Mouse (Mus musculus): ENCODE measurements around the gene Igdcc4.

The Igdcc4 gene

GRCm38 (mm10) chr9:65109132-65110072, 8.1 kb downstream of the Igdcc4 start:
- peak in 1 of 2 experiments; percentile 46 for DNase-seq (ENCODE audit: low spot score in 2 of 2)

GRCm38 (mm10) chr9:65111698-65112097, 10.4 kb downstream of the Igdcc4 start:
- no peak for DNase-seq (ENCODE audit: low spot score in 2 of 2)

DNA sequence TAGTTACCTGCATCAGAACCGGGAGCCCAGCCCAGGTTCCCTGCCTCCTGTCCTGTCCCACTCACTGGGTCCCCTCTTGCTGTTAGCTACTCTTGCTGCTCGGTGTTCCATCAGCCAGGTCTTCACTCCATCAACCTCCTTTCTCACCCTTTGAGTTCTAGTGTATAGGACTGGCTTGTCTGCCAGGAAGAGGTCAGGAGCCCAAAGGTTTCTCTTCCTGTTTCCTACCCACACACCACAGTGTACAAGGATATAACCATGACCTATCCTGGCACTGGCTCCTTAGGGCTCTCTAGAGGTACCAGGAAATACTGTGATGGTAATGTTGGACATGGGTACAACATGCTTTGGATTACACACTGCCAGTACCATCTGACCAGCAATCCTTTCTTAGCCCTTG, 12.4 kb downstream of the Igdcc4 start:
- DNase-seq (ENCODE audit: low spot score in 2 of 2) = no peak

DNA sequence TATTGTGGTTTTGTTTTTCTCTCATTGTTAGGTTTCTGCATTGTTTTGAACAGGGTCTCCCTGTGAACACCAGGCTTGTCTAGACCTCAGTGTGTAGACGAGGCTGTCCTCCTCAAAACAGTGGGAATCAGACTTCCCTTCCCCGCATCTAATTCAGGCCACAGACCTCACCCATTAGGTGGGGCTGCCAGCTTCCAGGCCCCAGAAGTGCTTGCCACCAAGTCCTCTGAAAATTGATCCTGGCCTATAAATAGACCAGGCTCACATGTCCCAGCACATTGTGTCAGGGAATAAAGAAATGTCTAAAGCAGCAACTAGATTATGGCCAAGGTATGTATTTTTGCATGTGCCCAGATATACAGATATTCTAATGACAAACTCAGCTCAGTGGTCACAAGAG, 14.6 kb downstream of the Igdcc4 start:
- no peak for DNase-seq (ENCODE audit: low spot score in 2 of 2)

DNA sequence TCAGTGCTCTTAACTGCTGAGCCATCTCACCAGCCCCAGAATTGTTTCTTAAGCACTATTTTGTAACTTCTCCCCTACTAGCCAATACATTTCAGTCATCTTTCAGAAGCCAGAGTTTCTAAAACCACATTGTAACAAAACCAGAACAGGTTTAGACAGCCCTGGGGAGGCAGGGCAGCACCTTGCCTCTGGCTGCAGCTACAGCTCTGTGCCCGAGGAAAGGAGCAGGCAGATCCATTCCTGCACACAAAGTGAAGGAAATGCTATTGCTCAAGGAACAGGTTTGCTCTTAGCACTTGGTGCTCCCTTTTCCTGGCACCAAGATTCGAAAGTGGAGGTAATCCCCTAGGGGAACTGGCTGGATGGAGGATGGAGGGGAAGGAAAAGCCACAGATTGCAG, 16.2 kb downstream of the Igdcc4 start:
- DNase-seq (ENCODE audit: low spot score in 2 of 2) = no peak

- peak in 1 of 2 experiments; percentile 83 for DNase-seq (ENCODE audit: low spot score in 2 of 2)
Observed at GRCm38 (mm10) chr9:65120935-65121334, 19.6 kb downstream of the Igdcc4 start.

DNA sequence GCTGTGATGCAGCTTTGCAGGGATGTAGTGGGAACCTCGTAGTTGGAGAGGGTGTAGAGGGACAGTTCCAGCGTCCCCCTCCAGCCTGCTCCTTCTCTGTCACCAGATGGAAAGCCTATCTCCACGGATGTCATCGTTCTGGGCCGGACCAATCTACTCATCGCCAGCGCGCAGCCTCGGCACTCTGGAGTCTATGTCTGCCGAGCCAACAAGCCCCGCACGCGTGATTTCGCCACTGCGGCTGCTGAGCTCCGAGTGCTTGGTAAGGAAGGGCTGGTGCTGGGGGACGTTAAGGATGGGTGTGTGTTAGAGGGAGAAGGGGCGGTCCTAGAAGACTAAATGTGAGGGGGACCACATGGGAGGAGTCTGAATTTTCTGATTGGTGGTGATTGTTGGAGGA, 21.3 kb downstream of the Igdcc4 start:
- DNase-seq (ENCODE audit: low spot score in 2 of 2) = peak; percentile 38 to 79

DNA sequence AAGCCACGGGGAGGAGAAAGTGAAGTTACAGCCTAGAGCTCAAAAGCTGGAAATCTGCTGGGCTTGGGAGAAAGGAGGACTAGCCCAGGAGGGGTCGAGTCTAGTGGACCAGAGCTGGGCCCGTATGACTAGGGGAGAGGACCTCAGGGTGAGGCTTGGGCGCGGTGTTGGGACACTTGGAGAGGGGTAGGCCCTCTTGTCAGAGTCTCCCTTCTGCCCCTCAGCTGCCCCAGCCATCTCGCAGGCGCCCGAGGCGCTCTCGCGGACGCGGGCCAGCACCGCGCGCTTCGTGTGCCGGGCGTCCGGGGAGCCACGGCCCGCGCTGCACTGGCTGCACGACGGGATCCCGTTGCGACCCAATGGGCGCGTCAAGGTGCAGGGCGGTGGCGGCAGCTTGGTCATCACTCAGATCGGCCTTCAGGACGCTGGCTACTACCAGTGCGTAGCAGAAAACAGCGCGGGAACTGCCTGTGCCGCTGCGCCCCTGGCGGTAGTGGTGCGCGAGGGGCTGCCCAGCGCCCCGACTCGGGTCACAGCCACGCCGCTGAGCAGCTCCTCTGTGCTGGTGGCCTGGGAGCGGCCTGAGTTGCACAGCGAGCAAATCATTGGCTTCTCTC, 22.4 kb downstream of the Igdcc4 start:
- DNase-seq (ENCODE audit: low spot score in 2 of 2) = no peak

DNA sequence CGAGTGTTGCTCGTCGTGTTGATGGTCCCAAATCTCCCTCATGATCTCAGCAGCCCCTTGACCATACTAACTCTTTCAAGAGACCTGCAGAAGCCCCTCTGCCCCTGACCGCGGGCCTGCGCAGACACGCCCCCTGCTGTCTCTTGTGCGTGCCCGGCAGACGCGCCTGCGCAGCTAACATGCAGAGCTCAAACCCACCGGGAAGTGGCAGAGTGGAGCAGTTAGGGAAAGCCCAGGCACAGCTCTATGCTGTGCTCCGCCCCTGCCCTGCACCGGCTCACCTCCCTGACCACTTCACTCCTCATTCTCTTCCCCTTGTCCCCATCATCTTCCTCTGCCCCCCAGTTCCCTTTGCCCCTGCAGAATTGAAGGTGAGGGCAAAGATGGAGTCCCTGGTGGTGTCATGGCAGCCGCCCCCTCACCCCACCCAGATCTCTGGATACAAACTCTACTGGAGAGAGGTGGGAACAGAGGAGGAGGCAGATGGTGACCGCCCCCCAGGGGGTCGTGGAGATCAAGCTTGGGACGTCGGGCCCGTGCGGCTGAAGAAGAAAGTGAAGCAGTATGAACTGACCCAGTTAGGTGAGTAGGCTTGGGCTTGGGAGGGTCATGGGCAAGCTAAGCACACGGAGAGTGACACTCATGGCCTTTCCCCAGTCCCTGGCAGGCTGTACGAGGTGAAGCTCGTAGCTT, 27.0 kb downstream of the Igdcc4 start:
- DNase-seq (ENCODE audit: low spot score in 2 of 2) = no peak

DNA sequence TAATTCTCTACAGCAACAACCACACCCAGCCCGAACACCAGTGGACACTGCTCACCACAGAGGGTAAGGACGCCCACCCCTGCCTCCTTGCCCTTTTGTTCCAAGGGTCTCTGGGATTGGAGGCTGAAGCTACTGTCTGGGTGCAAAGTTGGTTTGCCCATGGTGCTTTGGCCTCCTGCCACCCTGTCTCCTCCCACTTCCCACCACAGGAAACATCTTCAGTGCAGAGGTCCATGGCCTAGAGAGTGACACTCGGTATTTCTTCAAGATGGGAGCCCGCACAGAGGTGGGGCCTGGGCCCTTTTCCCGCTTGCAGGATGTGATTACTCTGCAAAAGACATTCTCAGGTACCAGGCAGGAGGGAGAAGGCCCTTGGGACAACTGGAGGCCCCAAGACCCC, 30.4 kb downstream of the Igdcc4 start:
- DNase-seq (ENCODE audit: low spot score in 2 of 2) = no peak

DNA sequence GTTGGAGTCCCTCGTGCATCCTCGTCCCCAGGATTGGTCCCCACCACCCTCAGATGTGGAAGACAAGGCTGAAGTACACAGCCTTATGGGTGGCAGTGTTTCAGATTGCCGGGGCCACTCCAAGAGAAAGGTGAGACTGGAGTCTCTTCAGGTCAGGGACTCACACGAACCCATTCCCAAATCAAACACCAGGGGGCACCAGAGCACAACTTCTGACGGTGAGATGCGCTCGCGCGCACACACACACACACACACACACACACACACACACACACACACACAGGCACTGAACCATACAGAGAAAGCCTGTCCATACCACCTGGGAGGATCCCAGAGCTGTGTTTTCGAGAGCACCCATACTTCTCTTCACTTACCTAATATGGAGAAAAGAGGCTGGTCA, 32.5 kb downstream of the Igdcc4 start:
- peak in 1 of 2 experiments; percentile 71 for DNase-seq (ENCODE audit: low spot score in 2 of 2)

GRCm38 (mm10) chr9:65135126-65135525, 33.8 kb downstream of the Igdcc4 start:
- DNase-seq (ENCODE audit: low spot score in 2 of 2) = no peak

GRCm38 (mm10) chr9:65140491-65140890, 39.2 kb downstream of the Igdcc4 start:
- no peak for DNase-seq (ENCODE audit: low spot score in 2 of 2)

GRCm38 (mm10) chr9:65140936-65141305, 39.6 kb downstream of the Igdcc4 start, which contains the start of gene Igdcc3:
Gene Igdcc3 (plus strand): TSS chr9:65141189.
- no peak for DNase-seq (ENCODE audit: low spot score in 2 of 2)

- peak in 1 of 2 experiments; percentile 33 for DNase-seq (ENCODE audit: low spot score in 2 of 2)
Observed at GRCm38 (mm10) chr9:65141306-65141975, 40.2 kb downstream of the Igdcc4 start.

DNA sequence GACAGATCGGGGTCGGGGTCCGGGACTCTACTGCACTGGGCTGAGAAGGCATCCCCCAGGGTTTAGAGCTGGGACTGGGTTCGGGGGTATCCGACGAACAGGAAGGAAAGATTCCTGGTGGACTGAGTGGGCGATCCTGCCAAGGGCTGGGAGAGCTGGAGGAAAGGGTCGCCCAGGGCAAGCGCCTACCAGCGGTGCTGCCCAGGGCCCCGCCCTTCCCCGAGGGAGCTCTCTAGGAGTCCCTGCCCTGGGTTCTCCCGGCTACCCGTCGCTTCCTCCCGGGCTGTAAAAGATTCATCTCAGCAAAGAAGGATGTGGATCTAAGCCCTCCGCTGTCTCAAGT, 40.7 kb downstream of the Igdcc4 start:
- DNase-seq (ENCODE audit: low spot score in 2 of 2) = no peak

DNA sequence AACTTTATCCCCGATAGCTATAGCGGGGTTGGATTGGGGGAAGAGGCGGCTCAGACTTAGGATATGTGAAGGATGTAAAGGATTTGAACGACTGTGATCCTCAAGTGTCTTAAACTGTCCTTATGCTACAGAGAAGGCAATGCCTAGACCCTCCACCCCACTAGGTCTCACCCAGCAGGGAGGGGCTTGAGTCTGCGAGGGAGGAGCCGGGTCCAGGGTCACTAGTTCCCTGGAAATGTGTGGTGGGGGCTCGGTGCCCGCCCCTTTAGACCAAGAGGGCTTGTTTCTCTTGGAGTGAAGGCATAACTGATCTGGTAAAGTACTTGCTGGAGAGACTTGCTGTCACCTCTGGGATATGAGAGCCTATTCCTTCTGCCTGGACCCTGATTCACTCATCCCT, 41.1 kb downstream of the Igdcc4 start:
- DNase-seq (ENCODE audit: low spot score in 2 of 2) = no peak

DNA sequence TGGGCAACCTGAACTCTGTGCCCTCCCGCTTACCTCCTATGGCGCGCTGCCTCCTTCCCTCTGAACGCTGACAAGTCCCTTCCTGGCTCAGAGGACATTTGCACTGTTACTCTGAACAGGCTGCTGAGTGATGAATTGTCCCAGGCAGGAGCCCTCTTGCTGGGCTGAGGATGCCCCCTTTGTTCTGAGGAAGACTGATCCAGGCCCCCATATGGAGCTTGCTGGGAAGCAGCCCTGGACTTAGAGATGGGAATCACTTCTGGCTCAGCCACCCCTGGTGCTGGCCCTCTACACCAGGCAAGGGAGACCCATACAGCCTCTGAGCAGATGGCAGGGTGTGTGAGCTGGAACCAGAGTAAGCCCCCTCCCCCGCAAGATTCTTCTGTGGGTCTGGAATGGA, 44.7 kb downstream of the Igdcc4 start:
- no peak for DNase-seq (ENCODE audit: low spot score in 2 of 2)

DNA sequence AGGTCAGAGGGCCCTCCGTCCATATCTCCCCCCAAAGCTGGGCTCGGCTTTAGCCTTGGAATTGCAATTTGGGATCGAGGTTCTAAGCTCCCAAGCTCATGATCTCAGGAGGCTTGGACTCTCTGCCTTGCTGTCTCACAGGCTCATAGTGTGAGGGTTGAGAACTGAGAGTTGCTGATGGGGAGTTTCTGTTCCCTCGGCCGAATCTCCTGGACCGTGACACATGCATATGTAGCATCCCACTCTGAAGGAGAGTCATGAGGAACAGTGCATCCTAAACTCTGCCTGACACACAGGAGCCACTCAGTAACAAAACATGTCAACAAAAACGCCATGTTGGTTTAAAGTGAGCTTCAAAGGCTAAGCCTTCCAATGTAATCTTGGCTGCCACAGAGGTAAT, 47.2 kb downstream of the Igdcc4 start:
- DNase-seq (ENCODE audit: low spot score in 2 of 2) = no peak

GRCm38 (mm10) chr9:65152711-65153330, 51.5 kb downstream of the Igdcc4 start:
- DNase-seq (ENCODE audit: low spot score in 2 of 2) = no peak

GRCm38 (mm10) chr9:65153331-65153711, 52.0 kb downstream of the Igdcc4 start:
- no peak for DNase-seq (ENCODE audit: low spot score in 2 of 2)

All from left cerebral cortex, adult 9 months (tissue).